Mouse (Mus musculus) lung, adult 2 months (tissue): ENCODE measurements at regions not wholly inside any gene's neighbourhood (a gene's known extent, or its start where the extent isn't known, plus 50 kb on each side); places are given as distances from the start of the nearest gene placed in this dataset.

Experiments
- CTCF ChIP-seq: fragments of 200-500 bp; IDR thresholded peaks from 2 replicates; pipeline ENCODE4 v1.5.1; 2011; ENCODE audit warnings: mild to moderate bottlenecking, low read length, control low read depth; ENCODE audit not compliant: insufficient read depth
- POLR2A ChIP-seq: fragments of 200-500 bp; IDR thresholded peaks from 2 replicates; pipeline ENCODE4 v1.6.1; 2011; ENCODE audit warnings: low read depth, mild to moderate bottlenecking, control low read depth, low read length, borderline replicate concordance; ENCODE audit errors: extremely low read depth

- TF ChIP-seq CTCF (no peak), POLR2A (no peak)
Observed at GRCm38 (mm10) chr12:31185177-31185932, 55.2 kb upstream of the Gm6993 start.
